Mouse (Mus musculus): ENCODE data around the gene Amigo2. TPM values are rescaled to one million over a fixed set of nuclear protein-coding genes. Genes with fewer than 3 reads are reported as not detected.

Gene Amigo2
- polyA plus RNA-seq, 1 experiment from 2014 or later: 4.6 TPM

GRCm38 (mm10) chr15:97247791-97248161 is 689 bp upstream of the Amigo2 start:
- DNase-seq (ENCODE audit: low spot score): peak; percentile 48
- WGBS: 1% methylated on average over 14 of the region's 14 CpGs
- ATAC-seq (ENCODE audit: low read depth): peak; percentile 27; the same call in 1 of the 2 replicates

GRCm38 (mm10) chr15:97246256-97246655 is 831 bp downstream of the Amigo2 start:
- Histone ChIP-seq H3K4me1 (ENCODE audit: control insufficient read depth, insufficient read depth, low read length) (0 out of 2 replicates have a peak, but pooled peaks cover 5% of the 10 kb centered on the region), H3K27ac (replicated peaks; ENCODE audit: low read depth, low read length) (no peak overlapping the region), H3K9me3 (ENCODE audit: control insufficient read depth, low read length) (no peaks in the 10 kb centered on the region), H3K9ac (ENCODE audit: low read depth, low read length) (no peak overlapping the region), H3K27me3 (replicated peaks; ENCODE audit: control insufficient read depth, insufficient read depth, low read length) (peaks cover 20% of the 10 kb centered on the region), H3K4me3 (ENCODE audit: low read depth, low read length) (peak overlapping the region; percentile 77), H3K36me3 (ENCODE audit: control insufficient read depth, insufficient read depth, low read length) (no peaks in the 10 kb centered on the region), H3K4me2 (ENCODE audit: low read depth, low read length) (peak overlapping the region; percentile 79)
- ATAC-seq (ENCODE audit: low read depth) (no peak), DNase-seq (ENCODE audit: low spot score) (no peak)
- WGBS: 29% methylated on average over 14 of the region's 14 CpGs

More at GRCm38 (mm10) chr15:97247791-97248161, 689 bp upstream of the Amigo2 start:
- Histone ChIP-seq H3K27ac (replicated peaks; ENCODE audit: low read depth, low read length) (peak overlapping the region; percentile 72), H3K4me3 (ENCODE audit: low read depth, low read length) (peak overlapping the region; percentile 77), H3K9me3 (ENCODE audit: control insufficient read depth, low read length) (no peaks in the 10 kb centered on the region), H3K27me3 (replicated peaks; ENCODE audit: control insufficient read depth, insufficient read depth, low read length) (peaks cover 20% of the 10 kb centered on the region), H3K4me2 (ENCODE audit: low read depth, low read length) (peak overlapping the region; percentile 79), H3K4me1 (ENCODE audit: control insufficient read depth, insufficient read depth, low read length) (0 out of 2 replicates have a peak, but pooled peaks cover 5% of the 10 kb centered on the region), H3K36me3 (ENCODE audit: control insufficient read depth, insufficient read depth, low read length) (no peaks in the 10 kb centered on the region), H3K9ac (ENCODE audit: low read depth, low read length) (peak overlapping the region; percentile 89)

- 87% methylated on average over 18 of the region's 18 CpGs for WGBS
Measured at GRCm38 (mm10) chr15:97245392-97245791, 1.7 kb downstream of the Amigo2 start.

GRCm38 (mm10) chr15:97236943-97237342 is 10.1 kb downstream of the Amigo2 start:
- ATAC-seq (ENCODE audit: low read depth): no peak
- 46% methylated on average over 9 of the region's 9 CpGs for WGBS
- no peaks in the 10 kb centered on the region; the same call in 1 of the 2 replicates for H3K9me3 ChIP-seq (ENCODE audit: control insufficient read depth, low read length)

More at GRCm38 (mm10) chr15:97245392-97245791, 1.7 kb downstream of the Amigo2 start:
- Histone ChIP-seq H3K27me3 (replicated peaks; ENCODE audit: control insufficient read depth, insufficient read depth, low read length) (peaks cover 20% of the 10 kb centered on the region), H3K9ac (ENCODE audit: low read depth, low read length) (no peak overlapping the region), H3K4me3 (ENCODE audit: low read depth, low read length) (no peak overlapping the region), H3K36me3 (ENCODE audit: control insufficient read depth, insufficient read depth, low read length) (no peaks in the 10 kb centered on the region), H3K4me1 (ENCODE audit: control insufficient read depth, insufficient read depth, low read length) (0 out of 2 replicates have a peak, but pooled peaks cover 5% of the 10 kb centered on the region), H3K4me2 (ENCODE audit: low read depth, low read length) (no peak overlapping the region), H3K27ac (replicated peaks; ENCODE audit: low read depth, low read length) (no peak overlapping the region), H3K9me3 (ENCODE audit: control insufficient read depth, low read length) (no peaks in the 10 kb centered on the region)
- DNase-seq (ENCODE audit: low spot score): no peak
- ATAC-seq (ENCODE audit: low read depth): no peak

GRCm38 (mm10) chr15:97235183-97235582 is 11.9 kb downstream of the Amigo2 start:
- H3K9ac ChIP-seq (ENCODE audit: low read depth, low read length): no peak overlapping the region
- no peak overlapping the region for H3K4me3 ChIP-seq (ENCODE audit: low read depth, low read length)
- 28% methylated on average over 7 of the region's 7 CpGs for WGBS
- ATAC-seq (ENCODE audit: low read depth) (no peak), DNase-seq (ENCODE audit: low spot score) (peak; percentile 40)
- H3K4me2 ChIP-seq (ENCODE audit: low read depth, low read length): no peak overlapping the region
- H3K4me1 ChIP-seq (ENCODE audit: control insufficient read depth, insufficient read depth, low read length): no peaks in the 10 kb centered on the region
- no peaks in the 10 kb centered on the region for H3K36me3 ChIP-seq (ENCODE audit: control insufficient read depth, insufficient read depth, low read length)
- H3K9me3 ChIP-seq (ENCODE audit: control insufficient read depth, low read length): no peaks in the 10 kb centered on the region; the same call in 1 of the 2 replicates
- H3K27ac ChIP-seq (replicated peaks; ENCODE audit: low read depth, low read length): no peak overlapping the region
- H3K27me3 ChIP-seq (replicated peaks; ENCODE audit: control insufficient read depth, insufficient read depth, low read length): no peaks in the 10 kb centered on the region

More at GRCm38 (mm10) chr15:97236943-97237342, 10.1 kb downstream of the Amigo2 start:
- Histone ChIP-seq H3K4me1 (ENCODE audit: control insufficient read depth, insufficient read depth, low read length) (no peaks in the 10 kb centered on the region), H3K36me3 (ENCODE audit: control insufficient read depth, insufficient read depth, low read length) (no peaks in the 10 kb centered on the region), H3K4me2 (ENCODE audit: low read depth, low read length) (no peak overlapping the region), H3K27me3 (replicated peaks; ENCODE audit: control insufficient read depth, insufficient read depth, low read length) (no peaks in the 10 kb centered on the region), H3K9ac (ENCODE audit: low read depth, low read length) (no peak overlapping the region), H3K4me3 (ENCODE audit: low read depth, low read length) (no peak overlapping the region), H3K27ac (replicated peaks; ENCODE audit: low read depth, low read length) (no peak overlapping the region)
- DNase-seq (ENCODE audit: low spot score): no peak

GRCm38 (mm10) chr15:97234076-97234475 is 13.0 kb downstream of the Amigo2 start:
- H3K4me3 ChIP-seq (ENCODE audit: low read depth, low read length): no peak overlapping the region
- no peaks in the 10 kb centered on the region for H3K27me3 ChIP-seq (replicated peaks; ENCODE audit: control insufficient read depth, insufficient read depth, low read length)
- H3K4me2 ChIP-seq (ENCODE audit: low read depth, low read length): no peak overlapping the region
- H3K4me1 ChIP-seq (ENCODE audit: control insufficient read depth, insufficient read depth, low read length): no peaks in the 10 kb centered on the region
- DNase-seq (ENCODE audit: low spot score) (no peak), ATAC-seq (ENCODE audit: low read depth) (no peak)
- no peaks in the 10 kb centered on the region for H3K36me3 ChIP-seq (ENCODE audit: control insufficient read depth, insufficient read depth, low read length)
- H3K27ac ChIP-seq (replicated peaks; ENCODE audit: low read depth, low read length): no peak overlapping the region
- no peak overlapping the region for H3K9ac ChIP-seq (ENCODE audit: low read depth, low read length)
- no peaks in the 10 kb centered on the region; the same call in 1 of the 2 replicates for H3K9me3 ChIP-seq (ENCODE audit: control insufficient read depth, low read length)
- 80% methylated on average over 6 of the region's 6 CpGs for WGBS

- Histone ChIP-seq H3K9me3 (ENCODE audit: control insufficient read depth, low read length) (no peaks in the 10 kb centered on the region; the same call in 1 of the 2 replicates), H3K4me3 (ENCODE audit: low read depth, low read length) (no peak overlapping the region), H3K27ac (replicated peaks; ENCODE audit: low read depth, low read length) (no peak overlapping the region), H3K4me1 (ENCODE audit: control insufficient read depth, insufficient read depth, low read length) (no peaks in the 10 kb centered on the region), H3K27me3 (replicated peaks; ENCODE audit: control insufficient read depth, insufficient read depth, low read length) (no peaks in the 10 kb centered on the region), H3K36me3 (ENCODE audit: control insufficient read depth, insufficient read depth, low read length) (no peaks in the 10 kb centered on the region), H3K9ac (ENCODE audit: low read depth, low read length) (no peak overlapping the region), H3K4me2 (ENCODE audit: low read depth, low read length) (no peak overlapping the region)
- ATAC-seq (ENCODE audit: low read depth): no peak
- 78% methylated on average over 11 of the region's 11 CpGs for WGBS
- DNase-seq (ENCODE audit: low spot score): no peak
Measured at GRCm38 (mm10) chr15:97229494-97230077, 17.5 kb downstream of the Amigo2 start.

GRCm38 (mm10) chr15:97224003-97224402 is 23.1 kb downstream of the Amigo2 start:
- Histone ChIP-seq H3K4me2 (ENCODE audit: low read depth, low read length) (no peak overlapping the region), H3K36me3 (ENCODE audit: control insufficient read depth, insufficient read depth, low read length) (no peaks in the 10 kb centered on the region), H3K27me3 (replicated peaks; ENCODE audit: control insufficient read depth, insufficient read depth, low read length) (no peaks in the 10 kb centered on the region), H3K4me1 (ENCODE audit: control insufficient read depth, insufficient read depth, low read length) (no peaks in the 10 kb centered on the region), H3K9me3 (ENCODE audit: control insufficient read depth, low read length) (no peaks in the 10 kb centered on the region; the same call in 1 of the 2 replicates), H3K4me3 (ENCODE audit: low read depth, low read length) (no peak overlapping the region), H3K9ac (ENCODE audit: low read depth, low read length) (no peak overlapping the region), H3K27ac (replicated peaks; ENCODE audit: low read depth, low read length) (no peak overlapping the region; the same call in 1 of the 2 replicates)
- no peak for ATAC-seq (ENCODE audit: low read depth)
- 49% methylated on average over 8 of the region's 8 CpGs for WGBS
- DNase-seq (ENCODE audit: low spot score): no peak

GRCm38 (mm10) chr15:97223431-97223830 is 23.7 kb downstream of the Amigo2 start:
- no peak overlapping the region for H3K4me3 ChIP-seq (ENCODE audit: low read depth, low read length)
- no peaks in the 10 kb centered on the region for H3K27me3 ChIP-seq (replicated peaks; ENCODE audit: control insufficient read depth, insufficient read depth, low read length)
- no peak overlapping the region; the same call in 1 of the 2 replicates for H3K27ac ChIP-seq (replicated peaks; ENCODE audit: low read depth, low read length)
- WGBS: 80% methylated on average over 10 of the region's 10 CpGs
- H3K9me3 ChIP-seq (ENCODE audit: control insufficient read depth, low read length): no peaks in the 10 kb centered on the region; the same call in 1 of the 2 replicates
- DNase-seq (ENCODE audit: low spot score) (peak; percentile 62), ATAC-seq (ENCODE audit: low read depth) (peak; percentile 70; the same call in 1 of the 2 replicates)
- no peaks in the 10 kb centered on the region for H3K36me3 ChIP-seq (ENCODE audit: control insufficient read depth, insufficient read depth, low read length)
- no peaks in the 10 kb centered on the region for H3K4me1 ChIP-seq (ENCODE audit: control insufficient read depth, insufficient read depth, low read length)
- no peak overlapping the region for H3K4me2 ChIP-seq (ENCODE audit: low read depth, low read length)
- H3K9ac ChIP-seq (ENCODE audit: low read depth, low read length): no peak overlapping the region
